Mouse (Mus musculus) B cell, adult 2 months (primary cell): ENCODE results near the gene Pax4.

ENCODE experiments used
- DNase-seq, 2 experiments: peaks; one replicate each; pipeline ENCODE4 v3.0.0; 2022

Gene Pax4

GRCm38 (mm10) chr6:28449253-28449652 lies at the start of gene Pax4:
Gene Pax4 (minus strand): TSS chr6:28449353.
- no peak for DNase-seq

DNA sequence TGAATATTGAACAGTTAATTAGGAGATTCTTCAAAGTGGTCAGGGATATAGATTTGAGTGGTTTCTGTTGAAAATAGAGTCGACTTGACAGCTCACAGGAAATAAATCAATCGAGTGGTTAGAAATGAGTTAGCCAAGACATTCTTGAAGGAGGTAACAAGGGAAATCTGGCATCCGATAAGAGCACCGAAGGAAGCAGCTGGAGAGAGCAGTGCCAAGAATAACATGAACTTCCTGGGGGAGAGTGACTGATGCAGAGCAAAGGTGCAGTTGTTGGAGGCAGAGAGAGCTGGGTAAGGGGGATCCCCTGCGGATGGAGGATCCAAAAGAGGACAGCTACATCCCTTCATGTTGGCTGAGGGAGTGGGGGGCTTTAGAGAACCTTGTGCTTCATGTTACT lies 48.7 kb upstream of the Pax4 start:
- DNase-seq, result no peak

- no peak for DNase-seq
Measured at GRCm38 (mm10) chr6:28491198-28491597, 42.0 kb upstream of the Pax4 start.

- no peak for DNase-seq
Measured at GRCm38 (mm10) chr6:28490612-28491011, 41.5 kb upstream of the Pax4 start.

- DNase-seq, result no peak
Measured at GRCm38 (mm10) chr6:28488204-28488851, 39.2 kb upstream of the Pax4 start.

DNA sequence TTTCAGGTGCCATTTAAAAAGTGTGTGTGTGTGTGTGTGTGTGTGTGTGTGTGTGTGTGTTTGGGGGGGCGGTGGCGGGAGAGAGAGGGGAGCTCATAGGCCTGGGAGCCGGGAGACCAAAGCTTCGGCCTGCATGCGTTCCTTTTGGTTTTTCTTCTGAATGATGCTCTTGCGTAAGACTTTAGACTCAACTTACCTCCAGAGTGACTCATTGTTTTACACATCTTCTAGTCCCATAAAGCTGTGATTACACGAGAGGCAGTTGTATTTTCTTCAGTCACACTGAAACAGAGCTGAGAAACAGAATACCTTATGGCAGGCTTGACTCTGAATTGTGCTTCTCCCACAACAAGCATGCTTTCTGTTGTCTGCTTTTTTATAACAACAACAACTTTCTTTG lies 37.8 kb upstream of the Pax4 start:
- peak; percentile 8 to 11 for DNase-seq

DNA sequence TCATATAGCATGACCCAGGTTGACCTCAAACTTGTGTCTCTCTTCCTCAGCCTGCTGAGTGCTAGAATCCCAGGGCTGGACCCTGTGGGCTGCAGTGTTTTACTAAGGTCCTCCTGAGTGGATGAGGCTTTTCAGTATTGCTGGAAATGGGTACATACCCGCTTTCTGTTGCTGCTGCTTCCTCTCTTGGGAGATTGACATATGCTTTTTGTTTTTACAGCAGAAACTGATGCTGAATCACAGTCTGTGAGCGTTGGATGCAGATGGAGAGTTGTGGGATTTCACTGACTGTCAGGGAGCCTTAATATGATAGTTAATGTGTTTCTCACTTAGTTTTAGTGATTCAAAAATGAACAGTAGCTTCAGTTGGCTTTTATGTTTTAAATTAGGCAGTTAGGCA lies 37.3 kb upstream of the Pax4 start:
- peak; percentile 6 to 19 for DNase-seq

DNA sequence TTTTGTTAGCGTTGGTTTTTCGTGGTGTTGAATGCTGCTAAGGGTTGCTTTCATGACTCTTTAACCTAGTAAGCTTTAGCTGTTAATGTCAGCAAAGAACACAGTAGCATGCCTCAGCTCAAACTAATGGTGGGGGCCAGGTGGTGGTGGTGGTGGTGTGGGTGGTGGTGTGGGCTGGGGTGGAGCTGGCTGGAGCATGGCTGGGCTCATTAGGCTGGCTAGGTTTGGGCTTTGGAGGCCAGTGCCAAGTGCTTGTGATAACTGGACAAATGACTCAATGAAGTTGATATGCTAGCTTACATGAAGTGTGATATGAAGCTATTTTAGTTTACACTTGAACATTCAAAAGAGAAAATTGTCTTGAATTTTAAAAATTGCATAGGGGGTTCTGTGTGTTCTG lies 36.9 kb upstream of the Pax4 start:
- no peak for DNase-seq

DNA sequence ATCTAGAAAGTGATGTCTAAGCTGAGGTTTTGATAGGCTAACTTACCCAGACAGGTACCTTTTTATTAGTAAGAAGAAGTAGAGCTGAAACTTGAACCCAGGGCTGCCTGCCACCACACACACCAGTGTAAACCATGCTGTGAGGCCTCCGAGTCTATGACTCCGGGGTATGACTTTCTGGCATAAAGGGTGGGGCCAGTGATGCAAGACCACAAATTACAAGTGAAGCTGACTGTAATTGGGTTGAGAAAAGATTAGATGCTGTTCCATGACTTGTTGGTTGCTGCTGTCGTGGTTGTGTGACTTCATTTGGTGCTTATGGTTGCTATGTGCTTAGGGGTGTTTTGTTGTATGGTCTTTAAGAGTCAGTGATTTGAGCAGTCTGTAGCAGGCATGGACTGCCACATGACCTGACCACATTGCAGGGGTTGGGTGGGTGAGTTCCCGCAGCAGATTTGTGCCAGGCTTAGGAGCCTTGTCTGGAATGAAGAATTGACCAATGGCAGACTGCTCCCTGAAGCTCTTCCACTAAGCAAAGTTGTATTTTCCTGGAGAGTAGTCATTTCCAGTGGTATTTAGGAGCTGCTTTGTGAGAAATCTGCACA lies 33.7 kb upstream of the Pax4 start:
- DNase-seq, result no peak

- DNase-seq, result no peak
Measured at GRCm38 (mm10) chr6:28480752-28481492, 31.8 kb upstream of the Pax4 start.

GRCm38 (mm10) chr6:28479865-28480751 lies 31.0 kb upstream of the Pax4 start:
- peak; percentile 94 to 96 for DNase-seq

- no peak for DNase-seq
Measured at GRCm38 (mm10) chr6:28474839-28475238, 25.7 kb upstream of the Pax4 start, which contains the start of gene Snd1. Gene Snd1 (plus strand): TSS chr6:28475139.

GRCm38 (mm10) chr6:28474211-28474610 lies 25.1 kb upstream of the Pax4 start:
- DNase-seq, result no peak

DNA sequence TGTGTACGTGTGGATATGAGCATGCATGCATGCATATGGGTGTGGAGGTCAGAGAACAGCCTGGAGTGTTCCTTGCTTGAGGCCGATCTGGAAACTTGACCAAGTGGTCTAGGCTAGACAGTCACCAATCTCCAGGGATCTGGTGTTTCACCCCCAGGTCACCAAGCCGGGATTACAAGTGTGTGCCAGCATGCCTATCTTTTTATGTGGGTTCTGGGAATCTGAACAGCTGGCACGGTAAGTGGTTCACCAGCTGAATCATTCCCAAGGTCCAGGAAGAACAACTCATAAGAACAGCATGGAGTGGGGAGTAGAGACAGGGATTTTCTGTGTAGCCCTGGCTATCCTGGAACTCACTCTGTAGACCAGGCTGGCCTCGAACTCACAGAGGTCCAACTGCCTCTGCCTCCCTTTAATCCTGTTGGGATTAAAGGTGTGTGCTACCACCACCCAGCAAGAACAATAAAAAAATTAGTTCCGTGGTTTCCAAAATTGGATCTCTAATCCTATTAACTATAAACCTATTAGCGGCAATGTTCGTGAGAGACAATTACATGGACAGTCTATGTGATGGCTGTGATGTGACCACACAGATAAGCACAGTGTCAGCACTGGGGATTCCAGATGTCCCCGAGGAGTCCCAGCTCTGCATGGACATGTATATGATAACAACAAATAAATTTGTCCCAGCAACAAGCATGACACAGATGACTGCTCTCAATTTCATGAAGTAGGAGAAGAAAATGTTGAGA lies 22.3 kb upstream of the Pax4 start:
- no peak for DNase-seq

DNA sequence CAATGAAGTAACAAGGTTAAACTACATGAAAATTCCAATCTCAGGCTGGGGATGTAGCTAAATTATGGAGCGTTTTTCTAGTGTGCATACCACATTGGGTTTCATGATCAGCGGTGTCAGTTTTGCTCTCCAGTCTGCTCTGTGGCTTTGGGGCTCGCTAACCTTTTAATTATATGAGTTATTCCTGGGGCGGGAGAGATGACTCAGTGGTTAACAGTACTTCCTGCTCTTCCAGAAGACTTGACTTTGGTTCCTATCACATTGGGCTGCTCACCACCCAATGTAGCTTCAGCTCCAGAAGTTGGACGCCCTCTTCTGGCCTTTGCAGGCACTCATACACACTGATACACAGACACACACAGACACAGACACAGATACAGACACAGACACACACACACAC lies 21.5 kb upstream of the Pax4 start:
- DNase-seq, result no peak

DNA sequence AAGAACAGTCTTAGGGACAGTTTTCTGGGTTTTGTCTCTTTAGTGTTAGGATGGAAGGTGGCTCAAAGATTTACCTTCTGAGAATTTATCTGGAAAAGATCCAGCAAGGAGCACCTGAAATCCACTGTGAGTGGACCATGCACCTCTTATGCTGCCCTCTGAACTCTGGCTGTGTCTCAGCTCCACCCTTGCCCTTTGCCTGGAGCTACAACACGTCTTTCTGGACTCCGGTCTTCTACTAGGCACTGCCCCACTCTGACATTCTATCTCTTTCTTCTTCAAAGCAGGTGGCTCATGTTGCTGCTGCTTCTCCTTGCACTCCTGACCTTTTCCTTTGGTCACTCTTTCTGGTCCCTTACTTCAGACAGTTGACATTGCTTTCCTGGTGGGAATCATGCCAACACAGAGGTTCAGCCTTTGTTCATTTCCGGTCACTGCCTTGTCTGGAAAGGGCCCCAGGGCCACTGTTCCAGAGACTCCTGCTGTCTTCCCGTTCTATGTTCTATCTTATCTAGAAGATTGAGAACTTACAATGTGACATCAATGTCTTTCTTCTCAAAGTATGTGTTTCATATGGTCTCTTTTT lies 21.0 kb upstream of the Pax4 start:
- no peak for DNase-seq

- DNase-seq, result no peak
Measured at GRCm38 (mm10) chr6:28464630-28465029, 15.5 kb upstream of the Pax4 start.

DNA sequence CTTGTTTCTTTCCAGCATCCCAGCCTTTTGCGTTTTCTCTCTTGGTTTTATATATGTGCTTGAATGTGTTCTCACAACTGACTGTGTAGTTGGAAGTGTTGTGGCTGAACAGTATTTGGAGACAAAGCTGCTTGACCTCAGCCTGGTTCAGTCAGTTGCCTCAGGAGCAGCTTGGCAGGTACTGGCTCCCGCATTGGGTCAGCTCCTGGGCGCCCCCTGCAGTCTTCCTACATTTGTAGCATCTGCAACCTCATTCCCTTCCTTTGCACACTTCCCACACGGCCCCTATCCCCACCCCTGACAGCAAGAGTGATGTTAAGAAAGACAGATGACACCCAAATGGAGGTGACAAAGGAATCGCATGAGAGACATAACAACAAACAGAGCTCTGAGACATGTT lies 11.4 kb upstream of the Pax4 start:
- DNase-seq, result peak; percentile 35 to 37

DNA sequence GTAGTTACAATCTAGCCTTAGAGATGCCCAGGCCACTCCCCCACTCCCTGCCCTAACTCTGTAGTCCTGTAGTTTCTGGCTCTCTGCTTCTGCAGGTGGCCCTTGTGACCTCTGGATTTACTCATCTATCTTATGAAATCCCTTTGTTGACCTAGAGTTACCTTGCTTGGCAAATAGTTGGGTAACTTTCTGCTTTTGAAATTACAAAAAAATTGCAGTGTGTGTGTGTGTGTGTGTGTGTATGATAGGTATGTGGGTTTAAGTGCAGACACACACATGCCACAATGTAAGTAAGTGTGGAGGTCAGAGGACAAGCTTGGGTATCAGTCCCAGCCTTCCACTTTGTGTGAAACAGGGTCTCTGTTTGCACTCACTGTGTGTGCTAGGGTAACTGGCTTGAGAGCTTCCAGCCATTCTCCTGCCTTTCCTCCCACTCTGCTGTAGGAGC lies 10.1 kb upstream of the Pax4 start:
- no peak for DNase-seq

- DNase-seq, result no peak
Measured at GRCm38 (mm10) chr6:28450977-28451376, 1.8 kb upstream of the Pax4 start.

GRCm38 (mm10) chr6:28450481-28450880 lies 1.3 kb upstream of the Pax4 start:
- DNase-seq, result no peak

DNA sequence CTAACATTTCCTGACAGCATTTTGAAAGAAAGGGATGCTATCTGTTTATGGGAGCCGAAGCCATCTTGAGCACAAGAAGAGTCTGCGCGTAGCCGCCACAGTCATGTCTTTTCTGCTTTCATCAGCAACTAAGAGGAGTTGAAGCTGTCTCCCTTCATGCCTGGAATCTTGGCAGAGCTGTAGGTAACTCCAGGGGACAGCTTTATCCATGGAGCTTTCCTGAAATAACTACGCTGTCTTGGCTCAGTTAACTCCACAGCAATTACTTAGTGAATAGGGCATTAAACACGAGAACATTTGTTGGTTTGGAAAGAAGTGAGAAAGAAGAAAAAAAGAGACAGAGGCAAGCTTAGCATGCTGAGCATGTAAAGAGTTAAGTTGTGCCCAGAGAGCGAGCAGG lies 1.2 kb downstream of the Pax4 start:
- DNase-seq, result no peak
